Mouse (Mus musculus) left cerebral cortex, adult 18-20 months (tissue): ENCODE measurements around the gene Gm36210. TPM values are rescaled to one million over a fixed set of nuclear protein-coding genes. Genes with fewer than 3 reads are reported as not detected.

Experiments used
- DNase-seq, 2 experiments: peaks; one replicate each; pipeline ENCODE4 v3.0.0; 2021 to 2022; ENCODE audit warnings: low spot score in 2 of 2, mixed read lengths in 1 of 2
- long read RNA-seq, 2 experiments: library from polyadenylated mRNA; stranded (forward); transcript quantifications; one replicate each; pipeline ENCODE4 v2.0.0; 2021
- total RNA-seq, 2 experiments: library from RNA; stranded (reverse); gene quantifications; 2 replicates each; pipeline ENCODE4 v1.2.3; 2021

The Gm36210 gene
- total RNA-seq, result under 1 TPM in 1 of 2 experiments, not detected in 1; 0.46 TPM
- long read RNA-seq, experiment 1, result 0 reads
- long read RNA-seq, experiment 2, result 0 reads

GRCm38 (mm10) chr7:4906466-4906950, at the start of gene Gm36210:
Gene Gm36210 (minus strand): TSS chr7:4906516.
- no peak for DNase-seq

GRCm38 (mm10) chr7:4953815-4954445, 47.6 kb upstream of the Gm36210 start:
- DNase-seq, result no peak

GRCm38 (mm10) chr7:4950561-4951342, 44.4 kb upstream of the Gm36210 start:
- DNase-seq, result no peak

- DNase-seq, result no peak
Measured at GRCm38 (mm10) chr7:4948386-4948785, 42.1 kb upstream of the Gm36210 start.

- DNase-seq, result no peak
Measured at GRCm38 (mm10) chr7:4947855-4948254, 41.5 kb upstream of the Gm36210 start.

- DNase-seq, result peak; percentile 91 to 96
Measured at GRCm38 (mm10) chr7:4943223-4943815, 37.0 kb upstream of the Gm36210 start.

- DNase-seq, result no peak
Measured at GRCm38 (mm10) chr7:4942673-4943072, 36.4 kb upstream of the Gm36210 start.

- DNase-seq, result peak; percentile 69 to 88
Measured at GRCm38 (mm10) chr7:4940068-4940479, 33.8 kb upstream of the Gm36210 start.

- DNase-seq, result peak; percentile 60 to 73
Measured at GRCm38 (mm10) chr7:4938456-4938855, 32.1 kb upstream of the Gm36210 start.

GRCm38 (mm10) chr7:4937392-4937791, 31.1 kb upstream of the Gm36210 start:
- DNase-seq, result no peak

- no peak for DNase-seq
Measured at GRCm38 (mm10) chr7:4936832-4937231, 30.5 kb upstream of the Gm36210 start.

- no peak for DNase-seq
Measured at GRCm38 (mm10) chr7:4934160-4934914, 28.0 kb upstream of the Gm36210 start.

- DNase-seq, result no peak
Measured at GRCm38 (mm10) chr7:4933103-4933502, 26.8 kb upstream of the Gm36210 start.

- DNase-seq, result no peak
Measured at GRCm38 (mm10) chr7:4928323-4928722, 22.0 kb upstream of the Gm36210 start.

GRCm38 (mm10) chr7:4927711-4928110, 21.4 kb upstream of the Gm36210 start:
- DNase-seq, result no peak

GRCm38 (mm10) chr7:4926849-4927248, 20.5 kb upstream of the Gm36210 start:
- no peak for DNase-seq

GRCm38 (mm10) chr7:4925441-4926381, 19.4 kb upstream of the Gm36210 start, which contains the start of gene Ssc5d:
Gene Ssc5d (plus strand): TSS chr7:4925785.
- DNase-seq, result no peak

- DNase-seq, result no peak
Measured at GRCm38 (mm10) chr7:4924891-4925301, 18.6 kb upstream of the Gm36210 start.

GRCm38 (mm10) chr7:4924483-4924882, 18.2 kb upstream of the Gm36210 start:
- no peak for DNase-seq
